Comparison of ENCODE assay signal across 8 mouse cellular contexts in genomic region chr13:110395916-110396685, GRCm38 (mm10). TPM values are rescaled to one million over a fixed set of nuclear protein-coding genes. Genes with fewer than 3 reads are reported as not detected.
DNase-seq lines count a peak whose midpoint lies in the region; ATAC-seq and TF ChIP-seq lines count a peak whose summit lies in the region.

No protein-coding gene starts in this region.

- no peak for ATAC-seq in embryonic facial prominence, embryonic 11.5 days (replicated peaks; ENCODE audit: insufficient number of reproducible peaks, low FRiP score, low TSS enrichment, low read depth)
- ATAC-seq in hindbrain, embryonic 16.5 days = no peak
- no peak for ATAC-seq in lung, postnatal 0 days
- no peak for ATAC-seq in activated CD4-positive, CD25-positive, alpha-beta regulatory T cell, adult 4 months

- H3K36me3 ChIP-seq in embryonic facial prominence, embryonic 11.5 days (replicated peaks; ENCODE audit: control insufficient read depth, insufficient read depth, low read depth, low read length) = peaks cover 18% of the 10 kb centered on the region
- H3K36me3 ChIP-seq in hindbrain, embryonic 16.5 days (ENCODE audit: control insufficient read depth, insufficient read depth, low read length) = peaks cover 38% of the 10 kb centered on the region
- H3K36me3 ChIP-seq in lung, postnatal 0 days (ENCODE audit: insufficient read depth, low read length) = peaks cover 25% of the 10 kb centered on the region

- H3K4me2 ChIP-seq in embryonic facial prominence, embryonic 11.5 days (ENCODE audit: low read depth, low read length) = peak overlapping the region; percentile 99
- peak overlapping the region; percentile 99 for H3K4me2 ChIP-seq in hindbrain, embryonic 16.5 days (ENCODE audit: low read length)
- peak overlapping the region; percentile 95 for H3K4me2 ChIP-seq in lung, postnatal 0 days (replicated peaks; ENCODE audit: low read depth, low read length)

- DNase-seq in cerebellum, adult 2 months = no peak
- DNase-seq in cerebellum, postnatal 36 days = no peak
- DNase-seq in embryonic facial prominence, embryonic 11.5 days (ENCODE audit: low spot score) = peak; percentile 40
- peak; percentile 54 for DNase-seq in lung, postnatal 0 days (ENCODE audit: low spot score)
- DNase-seq in layer of hippocampus, adult 8-10 months (ENCODE audit: low spot score in 2 of 2) = no peak
- no peak for DNase-seq in T-cell, adult 2 months (ENCODE audit: low spot score)

- no peak for TF ChIP-seq EP300 in lung, postnatal 0 days (IDR thresholded peaks at IDR 0.05)

- H3K4me1 ChIP-seq in cerebellum, adult 2 months (ENCODE audit: control insufficient read depth, insufficient read depth, low read length) = 0 out of 2 replicates have a peak, but pooled peaks cover 2% of the 10 kb centered on the region
- H3K4me1 ChIP-seq in embryonic facial prominence, embryonic 11.5 days (ENCODE audit: control insufficient read depth, insufficient read depth, low read length) = no peaks in the 10 kb centered on the region
- H3K4me1 ChIP-seq in hindbrain, embryonic 16.5 days (ENCODE audit: control insufficient read depth, insufficient read depth, low read depth, low read length) = peaks cover 5% of the 10 kb centered on the region
- no peaks in the 10 kb centered on the region for H3K4me1 ChIP-seq in lung, postnatal 0 days (ENCODE audit: insufficient read depth, low read depth, low read length)

- no peak for TF ChIP-seq CTCF in cerebellum, adult 2 months (IDR thresholded peaks at IDR 0.05; ENCODE audit: borderline replicate concordance, insufficient read depth, low read depth, low read length)
- TF ChIP-seq CTCF in lung, postnatal 0 days (IDR thresholded peaks at IDR 0.05) = no peak

- 42% methylated on average over 21 of the region's 21 CpGs for WGBS in cerebellum, adult 2 months
- WGBS in embryonic facial prominence, embryonic 11.5 days = 15% methylated on average over 21 of the region's 21 CpGs
- 16% methylated on average over 21 of the region's 21 CpGs for WGBS in hindbrain, embryonic 16.5 days
- 2% methylated on average over 21 of the region's 21 CpGs for WGBS in lung, postnatal 0 days

- no peak for TF ChIP-seq POLR2A in cerebellum, adult 2 months (IDR thresholded peaks at IDR 0.05; ENCODE audit: borderline replicate concordance, insufficient read depth, low read length)

- H3K4me3 ChIP-seq in cerebellum, adult 2 months (replicated peaks; ENCODE audit: insufficient read depth, low read depth, low read length) = peak overlapping the region; percentile 52
- peak overlapping the region; percentile 70 for H3K4me3 ChIP-seq in embryonic facial prominence, embryonic 11.5 days (ENCODE audit: low read depth, low read length)
- peak overlapping the region; percentile 91 for H3K4me3 ChIP-seq in hindbrain, embryonic 16.5 days (ENCODE audit: low read length)
- H3K4me3 ChIP-seq in lung, postnatal 0 days (ENCODE audit: low read depth, low read length) = peak overlapping the region; percentile 87

- H3K27ac ChIP-seq in cerebellum, adult 2 months (ENCODE audit: insufficient read depth, low read length) = no peak overlapping the region
- H3K27ac ChIP-seq in embryonic facial prominence, embryonic 11.5 days (replicated peaks; ENCODE audit: low read depth, low read length) = no peak overlapping the region
- H3K27ac ChIP-seq in hindbrain, embryonic 16.5 days (ENCODE audit: low read depth, low read length) = peak overlapping the region; percentile 94
- H3K27ac ChIP-seq in lung, postnatal 0 days (ENCODE audit: low read length) = peak overlapping the region; percentile 96

- no peaks in the 10 kb centered on the region for H3K9me3 ChIP-seq in embryonic facial prominence, embryonic 11.5 days (replicated peaks; ENCODE audit: control insufficient read depth, low read length)
- peaks cover 4% of the 10 kb centered on the region for H3K9me3 ChIP-seq in hindbrain, embryonic 16.5 days (ENCODE audit: control insufficient read depth, low read length)
- no peaks in the 10 kb centered on the region for H3K9me3 ChIP-seq in lung, postnatal 0 days (ENCODE audit: low read length)

- H3K9ac ChIP-seq in embryonic facial prominence, embryonic 11.5 days (replicated peaks; ENCODE audit: low read length) = peak overlapping the region; percentile 67
- H3K9ac ChIP-seq in hindbrain, embryonic 16.5 days (ENCODE audit: low read depth, low read length) = peak overlapping the region; percentile 96
- peak overlapping the region; percentile 92 for H3K9ac ChIP-seq in lung, postnatal 0 days (replicated peaks; ENCODE audit: low read depth)

- H3K27me3 ChIP-seq in cerebellum, adult 2 months (ENCODE audit: control insufficient read depth, insufficient read depth, low read length) = no peaks in the 10 kb centered on the region
- H3K27me3 ChIP-seq in embryonic facial prominence, embryonic 11.5 days (ENCODE audit: control insufficient read depth, insufficient read depth, low read length) = no peaks in the 10 kb centered on the region
- no peaks in the 10 kb centered on the region for H3K27me3 ChIP-seq in hindbrain, embryonic 16.5 days (replicated peaks; ENCODE audit: control insufficient read depth, insufficient read depth, low read length)
- H3K27me3 ChIP-seq in lung, postnatal 0 days (replicated peaks; ENCODE audit: insufficient read depth, low read length) = no peaks in the 10 kb centered on the region

RNA-seq across cellular contexts. Expression of gene Plk2, which starts 1.3 kb away (rescaled TPM):
- polyA plus RNA-seq in cerebellum, adult 2 months (2012; rRNA removed) = 15.6 and 16.6 TPM in 2 replicates
- 152 and 155 TPM in 2 replicates for polyA plus RNA-seq in embryonic facial prominence, embryonic 11.5 days (2014; fragmentation: Nextera tagmentation; extraction: Ambion mirVana)
- polyA plus RNA-seq in hindbrain, embryonic 16.5 days (2015; fragmentation: Nextera tagmentation; extraction: Ambion mirVana) = 125 and 127 TPM in 2 replicates
- 103 and 137 TPM in 2 replicates for polyA plus RNA-seq in lung, postnatal 0 days (2015; fragmentation: Nextera tagmentation; extraction: Ambion mirVana)
- 1 to 10 TPM; 2.0 to 2.4 TPM for polyA plus RNA-seq in activated CD4-positive, CD25-positive, alpha-beta regulatory T cell, adult 4 months (2017; shearing (Covaris generic))
- total RNA-seq in layer of hippocampus, adult 8-10 months (2022) = 100 to 1,000 TPM; 223 to 254 (median 243) TPM

RNA-seq across cellular contexts. Expression of gene Gapt, which starts 39.1 kb away (rescaled TPM):
- not detected in 2 replicates for polyA plus RNA-seq in cerebellum, adult 2 months (2012; rRNA removed)
- 0.36 and 0.40 TPM in 2 replicates for polyA plus RNA-seq in embryonic facial prominence, embryonic 11.5 days (2014; fragmentation: Nextera tagmentation; extraction: Ambion mirVana)
- polyA plus RNA-seq in hindbrain, embryonic 16.5 days (2015; fragmentation: Nextera tagmentation; extraction: Ambion mirVana) = 0.08 TPM in 1 of 2 replicates, not detected in the other
- 0.45 and 0.55 TPM in 2 replicates for polyA plus RNA-seq in lung, postnatal 0 days (2015; fragmentation: Nextera tagmentation; extraction: Ambion mirVana)
- polyA plus RNA-seq in activated CD4-positive, CD25-positive, alpha-beta regulatory T cell, adult 4 months (2017; shearing (Covaris generic)) = under 1 TPM in 1 of 2 experiments, not detected in 1; 0.23 TPM
- not detected for total RNA-seq in layer of hippocampus, adult 8-10 months (2022)

Comparison
In these comparisons a context has a peak if more than half of its experiments do, and no peak if none do; other contexts are left out.
1. DNase-seq: peak in embryonic facial prominence, embryonic 11.5 days (single experiment) and lung, postnatal 0 days (single experiment); none in cerebellum, adult 2 months (0 of 2), cerebellum, postnatal 36 days (0 of 2), layer of hippocampus, adult 8-10 months (0 of 2) and T-cell, adult 2 months (single experiment).
2. H3K27ac ChIP-seq: peak in hindbrain, embryonic 16.5 days (single experiment) and lung, postnatal 0 days (single experiment); none in cerebellum, adult 2 months (single experiment) and embryonic facial prominence, embryonic 11.5 days (single experiment).
3. Peak in every context shown above with its lines, with median percentiles within 50 percentile points of each other: H3K4me3 ChIP-seq, H3K4me2 ChIP-seq and H3K9ac ChIP-seq.